Mouse (Mus musculus) lung, adult 2 months (tissue): ENCODE measurements around the gene Nav2.

ENCODE experiments used
- CTCF ChIP-seq: fragments of 200-500 bp; IDR thresholded peaks from 2 replicates; pipeline ENCODE4 v1.5.1; 2011; ENCODE audit warnings: mild to moderate bottlenecking, low read length, control low read depth; ENCODE audit not compliant: insufficient read depth
- POLR2A ChIP-seq: fragments of 200-500 bp; IDR thresholded peaks from 2 replicates; pipeline ENCODE4 v1.6.1; 2011; ENCODE audit warnings: low read depth, mild to moderate bottlenecking, control low read depth, low read length, borderline replicate concordance; ENCODE audit errors: extremely low read depth

- TF ChIP-seq POLR2A (no peak), CTCF (no peak)
These were observed 644.9 kb downstream of the Nav2 start for GRCm38 (mm10) chr7:49553236-49553981.
